Mouse (Mus musculus) small intestine, adult 2 months (tissue): Measurements from ENCODE around the gene 4921524J17Rik. TPM values are rescaled to one million over a fixed set of nuclear protein-coding genes. Genes with fewer than 3 reads are reported as not detected.

Experiments used
- H3K27ac ChIP-seq: fragments of 200-500 bp; 2 replicates; pipeline ENCODE4 v1.5.1; 2012; ENCODE audit warnings: low read depth, low read length, control low read depth, inconsistent platforms; ENCODE audit not compliant: insufficient read depth
- H3K27me3 ChIP-seq: fragments of 200-500 bp; 2 replicates; pipeline ENCODE4 v1.6.1; 2012; ENCODE audit warnings: mild to moderate bottlenecking, moderate library complexity, low read length, inconsistent platforms; ENCODE audit not compliant: control insufficient read depth, insufficient read depth
- H3K36me3 ChIP-seq: fragments of 200-500 bp; 2 replicates; pipeline ENCODE4 v1.6.1; 2012; ENCODE audit warnings: mild to moderate bottlenecking, low read length, control low read depth, inconsistent platforms; ENCODE audit not compliant: control insufficient read depth, insufficient read depth
- H3K4me1 ChIP-seq: fragments of 200-500 bp; 2 replicates; pipeline ENCODE4 v1.6.1; 2012; ENCODE audit warnings: low read length, inconsistent platforms, mixed read lengths; ENCODE audit not compliant: control insufficient read depth, insufficient read depth, insufficient read length
- H3K4me3 ChIP-seq: fragments of 200-500 bp; 2 replicates; pipeline ENCODE4 v1.5.1; 2012; ENCODE audit warnings: low read depth, mild to moderate bottlenecking, control low read depth, inconsistent platforms, low read length, moderate library complexity
- CTCF ChIP-seq: fragments of 200-500 bp; IDR thresholded peaks from 2 replicates; pipeline ENCODE4 v1.5.1; 2012; ENCODE audit warnings: low read depth, mild to moderate bottlenecking, control low read depth, inconsistent platforms, low read length, moderate library complexity, mixed read lengths; ENCODE audit not compliant: insufficient replicate concordance, insufficient read length; ENCODE audit errors: extremely low read depth
- POLR2A ChIP-seq: fragments of 200-500 bp; IDR thresholded peaks from 2 replicates; pipeline ENCODE4 v1.6.1; 2012; ENCODE audit warnings: low read depth, mild to moderate bottlenecking, control low read depth, inconsistent platforms, low read length, moderate library complexity
- WGBS: fragments of 180-500 bp; shearing (Covaris S2); methylation state at CpG from one replicate; pipeline ENCODE4 v1.1.7; 2018; 5-methylcytosine and 5-hydroxymethylcytosine counted together
- polyA plus RNA-seq: library from polyadenylated mRNA; depleted of rRNA; stranded (reverse); fragments of >200 nt; gene quantifications from 2 replicates; pipeline ENCODE4 v1.2.3, GENCODE M21; 2012

Gene 4921524J17Rik
- polyA plus RNA-seq, 1 experiment: 1.3 TPM

DNA sequence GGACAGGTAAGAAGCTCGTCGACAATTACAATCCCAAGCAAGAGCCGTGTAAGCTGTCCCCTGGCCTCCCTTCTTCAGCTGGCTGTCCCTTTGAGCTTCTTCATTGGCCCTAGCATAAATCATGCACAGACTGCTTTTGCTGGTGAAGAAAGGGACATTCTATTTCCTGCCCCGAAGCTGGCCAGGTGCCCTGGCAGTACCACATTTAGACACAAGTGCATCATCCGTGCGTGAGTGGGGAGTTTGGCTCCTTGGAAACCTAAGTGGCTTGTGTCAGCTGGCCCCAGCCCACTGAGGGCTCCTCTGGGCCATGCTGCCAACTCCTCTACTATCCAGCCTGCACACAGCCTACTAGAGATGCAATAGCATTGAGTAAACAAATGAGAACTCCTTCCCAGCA, 46.4 kb downstream of the 4921524J17Rik start, which contains the start of gene Mylk3:
Gene Mylk3 (minus strand): TSS at position 141 of the 400 bp plus-strand sequence.
- TF ChIP-seq CTCF: no peak
- TF ChIP-seq POLR2A: no peak
- WGBS: 66% methylated on average over 6 of the region's 6 CpGs

GRCm38 (mm10) chr8:85381926-85382325, 50.7 kb downstream of the 4921524J17Rik start:
- 76% methylated on average over 4 of the region's 4 CpGs for WGBS
- Histone ChIP-seq H3K27ac (no peak overlapping the region), H3K27me3 (no peaks in the 10 kb centered on the region), H3K4me1 (peaks cover 9% of the 10 kb centered on the region), H3K4me3 (no peak overlapping the region), H3K36me3 (no peaks in the 10 kb centered on the region)
- TF ChIP-seq CTCF: no peak
- no peak for TF ChIP-seq POLR2A

More for the DNA sequence above, 46.4 kb downstream of the 4921524J17Rik start, which contains the start of gene Mylk3:
- Histone ChIP-seq H3K4me3 (no peak within 1 kb of the TSS), H3K36me3 (no peaks in the 10 kb centered on the region), H3K27me3 (no peaks in the 10 kb centered on the region), H3K27ac (no peak within 1 kb of the TSS), H3K4me1 (no peaks in the 10 kb centered on the region)

DNA sequence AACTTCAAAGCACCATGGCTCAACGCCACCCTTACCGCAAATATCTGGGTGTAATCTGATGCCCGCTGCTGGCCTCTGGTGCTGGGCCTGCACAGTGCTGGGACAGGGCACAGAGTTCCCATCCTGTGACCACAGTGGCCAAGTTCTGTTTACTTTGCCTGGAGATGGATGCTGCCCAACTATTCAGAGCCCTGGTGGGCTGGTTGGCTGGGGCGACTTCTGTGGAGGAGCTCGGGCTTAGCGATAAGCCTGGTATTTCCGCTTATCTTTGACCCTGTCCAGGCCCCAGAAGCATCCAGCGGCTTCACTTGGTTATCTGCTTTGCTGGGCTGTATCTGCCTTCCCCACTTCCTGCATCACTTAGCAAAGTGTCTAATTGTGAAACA, 51.8 kb downstream of the 4921524J17Rik start:
- Histone ChIP-seq H3K4me3 (no peak overlapping the region), H3K27ac (no peak overlapping the region), H3K36me3 (no peaks in the 10 kb centered on the region), H3K27me3 (no peaks in the 10 kb centered on the region), H3K4me1 (peaks cover 9% of the 10 kb centered on the region)
- WGBS: 17% methylated on average over 8 of the region's 8 CpGs
- TF ChIP-seq POLR2A (no peak), CTCF (no peak)

GRCm38 (mm10) chr8:85380123-85380823, 52.4 kb downstream of the 4921524J17Rik start:
- no peak for TF ChIP-seq POLR2A
- TF ChIP-seq CTCF: no peak
- Histone ChIP-seq H3K27me3 (no peaks in the 10 kb centered on the region), H3K4me1 (peaks cover 9% of the 10 kb centered on the region), H3K27ac (no peak overlapping the region), H3K36me3 (no peaks in the 10 kb centered on the region), H3K4me3 (no peak overlapping the region)
- WGBS: 74% methylated on average over 10 of the region's 10 CpGs

- Histone ChIP-seq H3K36me3 (no peaks in the 10 kb centered on the region), H3K4me1 (peaks cover 9% of the 10 kb centered on the region), H3K27me3 (no peaks in the 10 kb centered on the region), H3K4me3 (no peak overlapping the region), H3K27ac (0 out of 2 replicates have a peak overlapping the region, but pooled peaks have one; percentile 6)
- TF ChIP-seq CTCF (no peak), POLR2A (no peak)
- 38% methylated on average over 2 of the region's 2 CpGs for WGBS
These were observed 53.4 kb downstream of the 4921524J17Rik start for GRCm38 (mm10) chr8:85379142-85379781.

- H3K4me3 ChIP-seq: no peak overlapping the region
- no peaks in the 10 kb centered on the region for H3K27me3 ChIP-seq
- H3K4me1 ChIP-seq: peaks cover 9% of the 10 kb centered on the region
- no peaks in the 10 kb centered on the region for H3K36me3 ChIP-seq
- 45% methylated on average over 3 of the region's 3 CpGs for WGBS
- no peak overlapping the region for H3K27ac ChIP-seq
- TF ChIP-seq CTCF (no peak), POLR2A (no peak)
These were observed 56.1 kb downstream of the 4921524J17Rik start for GRCm38 (mm10) chr8:85376516-85376915.

DNA sequence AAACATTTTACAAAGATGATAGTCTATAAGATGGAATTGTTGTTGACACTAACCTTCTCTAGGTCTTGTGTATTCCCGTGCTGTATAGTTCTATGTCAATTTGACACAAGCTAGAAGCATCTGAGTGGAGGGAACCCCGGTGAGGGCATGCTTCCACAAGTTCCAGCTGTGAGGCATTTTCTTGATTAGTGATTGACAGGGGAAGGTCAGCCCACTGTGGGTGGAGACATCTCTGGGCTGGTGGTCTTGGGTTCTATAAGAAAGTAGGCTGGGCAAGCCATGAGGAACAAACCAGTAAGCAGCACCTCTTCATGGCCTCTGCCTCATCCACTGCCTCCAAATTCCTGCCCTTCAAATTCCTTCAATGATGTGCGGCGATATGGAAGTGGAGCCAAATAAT, 58.3 kb downstream of the 4921524J17Rik start:
- no peaks in the 10 kb centered on the region for H3K36me3 ChIP-seq
- H3K27me3 ChIP-seq: no peaks in the 10 kb centered on the region
- H3K4me1 ChIP-seq: no peaks in the 10 kb centered on the region; the same call in 1 of the 2 replicates
- no peak overlapping the region for H3K4me3 ChIP-seq
- no peak for TF ChIP-seq POLR2A
- TF ChIP-seq CTCF: no peak
- WGBS: 71% methylated on average over 4 of the region's 4 CpGs
- no peak overlapping the region for H3K27ac ChIP-seq
